Mouse (Mus musculus): ENCODE results near the gene Miox. TPM values are rescaled to one million over a fixed set of nuclear protein-coding genes. Genes with fewer than 3 reads are reported as not detected.

The Miox gene
- polyA plus RNA-seq, 1 experiment from 2014 or later: not detected

DNA sequence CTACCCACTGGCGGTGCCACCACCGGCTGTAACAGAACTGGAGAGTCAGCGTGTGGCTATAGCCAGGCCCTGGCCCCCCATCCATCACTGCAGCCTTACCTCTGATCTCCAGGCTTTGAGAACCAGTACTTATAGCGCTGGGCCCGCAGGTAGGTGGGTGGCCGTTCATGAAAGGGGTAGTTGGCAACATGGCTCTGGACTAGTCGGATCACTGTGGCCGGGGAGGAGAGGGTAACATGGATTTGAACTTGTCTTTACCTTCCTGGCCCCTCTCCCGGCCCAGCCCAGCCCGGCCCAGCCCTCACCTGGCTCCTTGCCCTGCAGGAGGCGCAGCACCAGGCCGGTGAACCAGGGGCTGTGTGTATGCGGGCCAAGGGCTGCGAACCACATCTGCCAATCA is 17.9 kb downstream of the Miox start:
- H3K4me1 ChIP-seq (replicated peaks; ENCODE audit: control insufficient read depth, insufficient read depth, low read length): peaks cover 8% of the 10 kb centered on the region
- H3K27ac ChIP-seq (ENCODE audit: low read length): no peak overlapping the region
- H3K27me3 ChIP-seq (ENCODE audit: control insufficient read depth, insufficient read depth, low read depth, low read length): no peaks in the 10 kb centered on the region
- no peak overlapping the region for H3K9ac ChIP-seq (ENCODE audit: low read length)
- no peak for ATAC-seq (ENCODE audit: low read depth)
- peaks cover 31% of the 10 kb centered on the region for H3K36me3 ChIP-seq (ENCODE audit: control insufficient read depth, insufficient read depth, low read length)
- no peaks in the 10 kb centered on the region for H3K9me3 ChIP-seq (ENCODE audit: control insufficient read depth, low read length)
- 90% methylated on average over 14 of the region's 14 CpGs for WGBS
- H3K4me3 ChIP-seq (ENCODE audit: low read length): no peak overlapping the region
- no peak overlapping the region for H3K4me2 ChIP-seq (ENCODE audit: low read depth, low read length)

DNA sequence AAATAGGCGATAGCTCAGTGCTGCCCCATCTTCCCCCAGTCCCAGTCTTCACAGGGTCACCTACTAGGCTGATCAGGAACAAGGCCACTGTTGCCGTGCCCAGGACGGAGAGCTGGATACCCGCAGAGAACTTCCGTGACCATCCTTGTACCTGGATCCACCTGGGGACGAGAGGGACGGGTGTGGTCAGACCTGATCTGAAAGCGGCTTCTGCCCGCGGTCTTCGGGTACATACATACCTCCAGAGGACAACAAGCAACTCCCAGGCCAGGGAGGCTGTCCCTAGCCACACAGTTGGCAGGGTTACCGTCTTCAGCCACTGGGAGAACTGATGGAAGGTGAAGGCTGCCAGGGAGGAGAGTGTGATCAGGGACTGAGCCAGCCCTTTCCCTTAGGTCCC is 18.6 kb downstream of the Miox start:
- ATAC-seq (ENCODE audit: low read depth): no peak
- Histone ChIP-seq H3K36me3 (ENCODE audit: control insufficient read depth, insufficient read depth, low read length) (peaks cover 31% of the 10 kb centered on the region), H3K9ac (ENCODE audit: low read length) (no peak overlapping the region), H3K9me3 (ENCODE audit: control insufficient read depth, low read length) (no peaks in the 10 kb centered on the region), H3K4me1 (replicated peaks; ENCODE audit: control insufficient read depth, insufficient read depth, low read length) (peaks cover 15% of the 10 kb centered on the region), H3K4me2 (ENCODE audit: low read depth, low read length) (no peak overlapping the region), H3K4me3 (ENCODE audit: low read length) (no peak overlapping the region), H3K27ac (ENCODE audit: low read length) (no peak overlapping the region), H3K27me3 (ENCODE audit: control insufficient read depth, insufficient read depth, low read depth, low read length) (no peaks in the 10 kb centered on the region)
- WGBS: 97% methylated on average over 12 of the region's 12 CpGs

DNA sequence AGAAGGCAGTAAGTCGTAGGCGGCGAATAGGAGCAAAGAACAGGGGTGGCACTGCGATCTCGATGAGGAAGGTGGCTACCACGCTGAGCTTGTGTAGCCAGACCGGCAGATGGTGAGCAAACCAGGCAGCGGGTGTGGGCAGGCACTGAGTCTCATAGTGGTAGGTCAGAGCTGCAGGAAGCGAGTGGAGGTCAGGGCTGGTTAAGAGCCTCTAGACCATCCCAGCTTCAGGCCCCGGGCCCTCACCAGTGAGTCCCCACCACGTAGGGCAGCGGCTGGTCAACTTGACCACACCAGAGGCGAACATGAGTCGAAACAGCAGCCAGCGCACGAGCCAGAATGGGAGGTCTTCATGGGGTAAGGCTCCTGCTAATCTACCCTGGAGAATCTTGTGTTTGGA is 19.6 kb downstream of the Miox start:
- Histone ChIP-seq H3K4me3 (ENCODE audit: low read length) (no peak overlapping the region), H3K9ac (ENCODE audit: low read length) (peak overlapping the region; percentile 88; the same call in 1 of the 2 replicates), H3K27ac (ENCODE audit: low read length) (no peak overlapping the region), H3K4me2 (ENCODE audit: low read depth, low read length) (no peak overlapping the region), H3K36me3 (ENCODE audit: control insufficient read depth, insufficient read depth, low read length) (peaks cover 35% of the 10 kb centered on the region), H3K9me3 (ENCODE audit: control insufficient read depth, low read length) (no peaks in the 10 kb centered on the region), H3K27me3 (ENCODE audit: control insufficient read depth, insufficient read depth, low read depth, low read length) (no peaks in the 10 kb centered on the region), H3K4me1 (replicated peaks; ENCODE audit: control insufficient read depth, insufficient read depth, low read length) (peaks cover 15% of the 10 kb centered on the region)
- no peak for ATAC-seq (ENCODE audit: low read depth)
- 94% methylated on average over 16 of the region's 16 CpGs for WGBS

DNA sequence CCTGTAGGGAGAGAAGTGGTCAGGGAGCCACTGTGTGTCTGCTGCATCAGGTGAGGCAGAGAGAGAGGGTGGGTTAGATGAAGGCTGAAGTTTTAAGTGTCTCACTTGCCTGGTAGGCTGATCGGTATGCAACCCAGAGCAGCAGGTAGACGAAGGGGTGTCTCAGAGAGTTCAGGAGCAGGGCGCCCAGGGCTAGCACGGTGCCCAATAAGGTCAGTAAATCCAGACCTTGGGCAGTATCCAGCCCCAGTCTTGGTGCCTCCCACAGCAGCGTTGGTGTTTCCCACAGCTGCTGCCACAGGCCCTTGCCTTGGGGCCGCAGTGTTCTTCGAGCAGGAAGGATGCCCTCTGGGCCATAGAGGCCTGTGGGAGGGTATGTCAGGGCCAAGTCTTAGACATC is 20.3 kb downstream of the Miox start:
- Histone ChIP-seq H3K36me3 (ENCODE audit: control insufficient read depth, insufficient read depth, low read length) (peaks cover 35% of the 10 kb centered on the region), H3K4me3 (ENCODE audit: low read length) (peak overlapping the region; percentile 74), H3K4me2 (ENCODE audit: low read depth, low read length) (peak overlapping the region; percentile 76), H3K9me3 (ENCODE audit: control insufficient read depth, low read length) (no peaks in the 10 kb centered on the region), H3K27ac (ENCODE audit: low read length) (no peak overlapping the region), H3K27me3 (ENCODE audit: control insufficient read depth, insufficient read depth, low read depth, low read length) (no peaks in the 10 kb centered on the region), H3K9ac (ENCODE audit: low read length) (peak overlapping the region; percentile 88), H3K4me1 (replicated peaks; ENCODE audit: control insufficient read depth, insufficient read depth, low read length) (peaks cover 15% of the 10 kb centered on the region)
- 71% methylated on average over 7 of the region's 7 CpGs for WGBS
- ATAC-seq (ENCODE audit: low read depth): no peak

DNA sequence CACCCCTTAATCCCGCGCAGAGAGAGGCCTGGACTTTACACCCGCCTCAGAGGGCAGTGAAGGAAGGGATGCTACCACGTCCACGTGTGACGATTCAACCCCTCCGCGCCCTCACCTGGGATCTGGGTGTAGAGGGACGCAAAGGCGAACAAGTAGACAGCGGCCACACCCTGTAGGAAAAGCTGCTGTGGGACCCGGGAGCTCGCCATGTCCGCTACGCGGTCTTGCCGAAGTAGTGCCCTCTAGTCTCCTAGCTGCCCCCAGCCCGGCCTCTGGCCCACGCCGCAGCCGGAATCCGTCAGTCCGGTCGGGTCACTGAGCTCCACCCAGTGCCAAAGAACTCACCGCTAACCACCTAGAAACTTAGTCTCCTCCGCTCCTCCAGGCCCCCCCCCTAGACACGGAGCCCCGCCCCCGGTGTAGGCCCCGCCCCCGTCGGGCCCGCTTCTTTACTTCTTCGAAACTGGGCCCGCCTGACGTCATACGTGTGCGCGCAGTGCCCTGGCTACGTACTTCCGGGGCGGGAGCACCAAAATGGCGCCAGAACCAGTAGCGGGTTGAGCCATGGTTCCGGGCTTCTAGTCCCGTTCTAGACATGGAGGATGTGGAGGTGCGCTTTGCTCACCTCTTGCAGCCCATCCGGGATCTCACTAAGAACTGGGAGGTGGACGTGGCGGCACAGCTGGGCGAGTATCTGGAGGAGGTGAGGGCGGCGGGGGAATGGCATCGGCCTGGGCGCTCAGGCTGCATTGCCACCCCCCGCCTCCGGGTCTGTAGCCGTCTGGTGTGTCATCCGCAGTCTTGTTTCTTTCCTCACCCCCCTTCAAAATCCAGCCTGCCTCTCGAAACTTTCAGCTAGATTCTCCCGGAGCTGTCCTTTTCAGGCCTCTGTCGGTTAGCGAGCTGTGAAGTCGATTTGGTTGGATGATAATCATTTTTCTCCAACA is 21.3 kb downstream of the Miox start, which contains the start of the genes Lmf2 and Ncaph2:
TSS of gene Lmf2 (minus strand) at position 419 of the 947 bp plus-strand sequence.
TSS of gene Ncaph2 (plus strand) at position 479 of the 947 bp plus-strand sequence.
- under 1% methylated on average over 59 of the region's 64 CpGs for WGBS
- peak within 1 kb of the TSS; percentile 93 for H3K27ac ChIP-seq (ENCODE audit: low read length)
- no peaks in the 10 kb centered on the region for H3K27me3 ChIP-seq (ENCODE audit: control insufficient read depth, insufficient read depth, low read depth, low read length)
- H3K9me3 ChIP-seq (ENCODE audit: control insufficient read depth, low read length): no peaks in the 10 kb centered on the region
- peak; percentile 93 for ATAC-seq (ENCODE audit: low read depth)
- H3K36me3 ChIP-seq (ENCODE audit: control insufficient read depth, insufficient read depth, low read length): peaks cover 32% of the 10 kb centered on the region
- peak within 1 kb of the TSS; percentile 74 for H3K4me3 ChIP-seq (ENCODE audit: low read length)
- peak within 1 kb of the TSS; percentile 88 for H3K9ac ChIP-seq (ENCODE audit: low read length)
- H3K4me2 ChIP-seq (ENCODE audit: low read depth, low read length): peak within 1 kb of the TSS; percentile 76
- peaks cover 15% of the 10 kb centered on the region for H3K4me1 ChIP-seq (replicated peaks; ENCODE audit: control insufficient read depth, insufficient read depth, low read length)

DNA sequence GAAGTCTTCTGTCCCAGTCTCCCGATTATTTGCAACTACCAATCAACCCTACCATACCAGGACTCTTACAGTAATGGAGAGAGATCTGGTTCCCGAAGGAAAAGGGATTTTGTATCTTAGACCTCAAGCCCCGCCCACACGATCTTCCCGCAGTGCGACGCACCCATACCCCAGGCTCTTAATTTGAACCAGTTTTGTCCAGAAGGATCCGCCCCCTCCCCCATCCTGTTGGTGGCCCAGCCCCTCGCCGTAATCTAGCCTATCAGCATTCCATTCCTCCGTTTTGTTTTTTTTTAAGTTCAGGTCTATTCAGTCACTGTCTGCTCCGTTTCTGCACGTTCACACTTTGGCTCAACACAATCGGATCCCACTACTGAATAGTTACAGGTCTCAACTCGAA is 22.2 kb downstream of the Miox start:
- Histone ChIP-seq H3K9me3 (ENCODE audit: control insufficient read depth, low read length) (no peaks in the 10 kb centered on the region), H3K4me1 (replicated peaks; ENCODE audit: control insufficient read depth, insufficient read depth, low read length) (peaks cover 15% of the 10 kb centered on the region), H3K4me3 (ENCODE audit: low read length) (peak overlapping the region; percentile 74), H3K36me3 (ENCODE audit: control insufficient read depth, insufficient read depth, low read length) (peaks cover 32% of the 10 kb centered on the region), H3K27ac (ENCODE audit: low read length) (peak overlapping the region; percentile 93), H3K9ac (ENCODE audit: low read length) (peak overlapping the region; percentile 88), H3K27me3 (ENCODE audit: control insufficient read depth, insufficient read depth, low read depth, low read length) (no peaks in the 10 kb centered on the region), H3K4me2 (ENCODE audit: low read depth, low read length) (peak overlapping the region; percentile 71)
- under 1% methylated on average over 15 of the region's 15 CpGs for WGBS
- peak; percentile 87 for ATAC-seq (ENCODE audit: low read depth)

DNA sequence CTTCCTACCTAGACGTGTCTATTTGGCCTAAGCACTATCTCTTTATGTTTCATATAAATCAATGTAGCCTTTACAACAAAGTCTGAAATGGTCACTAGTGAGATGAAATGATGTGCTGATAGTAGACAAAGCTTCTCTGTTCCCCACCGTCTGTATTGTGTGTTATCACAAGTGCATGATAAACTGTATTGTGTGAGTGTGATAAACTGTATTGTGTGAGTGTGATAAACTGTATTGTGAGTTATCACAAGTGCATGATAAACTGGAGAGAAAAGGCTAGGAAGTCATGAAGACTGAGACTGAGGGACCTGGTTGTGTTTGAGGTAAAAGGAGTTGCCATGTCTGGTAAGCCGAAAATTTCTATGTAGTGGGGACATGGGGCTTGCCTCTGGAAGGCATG is 24.6 kb downstream of the Miox start:
- H3K4me1 ChIP-seq (replicated peaks; ENCODE audit: control insufficient read depth, insufficient read depth, low read length): peaks cover 15% of the 10 kb centered on the region
- peaks cover 28% of the 10 kb centered on the region for H3K36me3 ChIP-seq (ENCODE audit: control insufficient read depth, insufficient read depth, low read length)
- no peak for ATAC-seq (ENCODE audit: low read depth)
- H3K9me3 ChIP-seq (ENCODE audit: control insufficient read depth, low read length): no peaks in the 10 kb centered on the region
- H3K9ac ChIP-seq (ENCODE audit: low read length): no peak overlapping the region
- H3K4me2 ChIP-seq (ENCODE audit: low read depth, low read length): no peak overlapping the region
- no peaks in the 10 kb centered on the region for H3K27me3 ChIP-seq (ENCODE audit: control insufficient read depth, insufficient read depth, low read depth, low read length)
- no peak overlapping the region for H3K4me3 ChIP-seq (ENCODE audit: low read length)
- 62% methylated on average over 3 of the region's 3 CpGs for WGBS
- H3K27ac ChIP-seq (ENCODE audit: low read length): no peak overlapping the region

DNA sequence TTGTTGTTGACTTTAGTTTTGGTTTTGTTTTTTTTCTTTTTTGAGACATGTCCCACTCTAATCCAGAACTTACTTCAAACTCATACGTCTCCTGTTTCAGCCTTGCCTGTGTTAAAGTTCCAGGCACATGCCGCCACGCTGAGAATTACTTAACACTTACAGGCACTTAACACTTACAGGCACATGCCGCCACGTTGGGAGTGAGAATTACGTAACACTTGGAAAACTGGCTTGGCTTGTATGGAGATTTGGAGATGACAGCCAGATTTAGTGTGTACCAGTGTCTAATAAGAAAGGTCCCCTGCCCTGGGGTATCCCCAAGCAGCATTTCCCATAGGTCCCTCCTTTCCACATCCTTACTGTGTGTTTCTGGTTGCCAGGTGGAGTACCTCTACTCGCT is 28.9 kb downstream of the Miox start:
- 70% methylated on average over 7 of the region's 7 CpGs for WGBS
- H3K4me3 ChIP-seq (ENCODE audit: low read length): no peak overlapping the region
- H3K36me3 ChIP-seq (ENCODE audit: control insufficient read depth, insufficient read depth, low read length): peaks cover 67% of the 10 kb centered on the region
- no peak overlapping the region for H3K27ac ChIP-seq (ENCODE audit: low read length)
- no peaks in the 10 kb centered on the region for H3K9me3 ChIP-seq (ENCODE audit: control insufficient read depth, low read length)
- no peak overlapping the region for H3K9ac ChIP-seq (ENCODE audit: low read length)
- peak; percentile 68 for ATAC-seq (ENCODE audit: low read depth)
- H3K27me3 ChIP-seq (ENCODE audit: control insufficient read depth, insufficient read depth, low read depth, low read length): no peaks in the 10 kb centered on the region
- no peak overlapping the region for H3K4me2 ChIP-seq (ENCODE audit: low read depth, low read length)
- no peaks in the 10 kb centered on the region for H3K4me1 ChIP-seq (replicated peaks; ENCODE audit: control insufficient read depth, insufficient read depth, low read length)

DNA sequence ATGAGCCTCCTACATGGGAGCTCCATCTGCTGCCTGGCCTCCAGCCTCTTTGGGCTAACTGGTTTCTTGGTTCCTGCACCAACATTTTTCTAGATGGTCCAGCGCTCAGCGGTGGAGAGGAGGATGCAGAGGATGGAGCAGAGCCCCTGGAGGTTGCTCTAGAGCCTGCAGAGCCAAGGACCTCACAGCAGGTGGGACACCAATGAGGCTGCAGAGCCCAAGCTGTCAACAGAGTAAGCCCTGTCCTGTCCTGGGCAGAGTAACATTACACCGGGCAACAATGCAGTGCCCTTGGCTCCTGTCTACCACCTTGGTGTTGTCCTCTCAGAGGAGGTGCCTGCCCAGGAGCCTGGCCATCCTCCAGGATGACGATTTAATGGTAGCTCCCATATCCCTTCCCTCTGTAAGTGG is 30.9 kb downstream of the Miox start:
- no peak for ATAC-seq (ENCODE audit: low read depth)
- no peak overlapping the region for H3K9ac ChIP-seq (ENCODE audit: low read length)
- WGBS: 91% methylated on average over 4 of the region's 4 CpGs

More for the DNA sequence above, 30.9 kb downstream of the Miox start:
- H3K4me1 ChIP-seq (replicated peaks; ENCODE audit: control insufficient read depth, insufficient read depth, low read length): no peaks in the 10 kb centered on the region
- no peaks in the 10 kb centered on the region for H3K27me3 ChIP-seq (ENCODE audit: control insufficient read depth, insufficient read depth, low read depth, low read length)
- H3K27ac ChIP-seq (ENCODE audit: low read length): no peak overlapping the region
- H3K36me3 ChIP-seq (ENCODE audit: control insufficient read depth, insufficient read depth, low read length): peaks cover 82% of the 10 kb centered on the region
- no peak overlapping the region for H3K4me2 ChIP-seq (ENCODE audit: low read depth, low read length)
- no peaks in the 10 kb centered on the region for H3K9me3 ChIP-seq (ENCODE audit: control insufficient read depth, low read length)
- no peak overlapping the region for H3K4me3 ChIP-seq (ENCODE audit: low read length)

Measured in lung, embryonic 16.5 days (tissue).